Mouse (Mus musculus): Measurements from ENCODE around the gene Cdca7. TPM values are rescaled to one million over a fixed set of nuclear protein-coding genes. Genes with fewer than 3 reads are reported as not detected.
A peak's percentile ranks its signal among the peaks of the same experiment; 100 is the strongest.

Gene Cdca7
- polyA plus RNA-seq, 1 experiment from 2014 or later, result 73.6 TPM

GRCm38 (mm10) chr2:72516720-72517089, 40.7 kb downstream of the Cdca7 start:
- no peaks in the 10 kb centered on the region for H3K36me3 ChIP-seq (ENCODE audit: insufficient read depth, low read length)
- H3K9ac ChIP-seq (ENCODE audit: low read depth, low read length), result no peak overlapping the region
- no peaks in the 10 kb centered on the region for H3K4me1 ChIP-seq (replicated peaks; ENCODE audit: insufficient read depth, low read length)
- H3K27me3 ChIP-seq (ENCODE audit: insufficient read depth, low read length), result no peaks in the 10 kb centered on the region
- H3K4me2 ChIP-seq (ENCODE audit: low read length), result no peak overlapping the region
- H3K27ac ChIP-seq, result no peak overlapping the region
- DNase-seq (ENCODE audit: low spot score), result no peak
- ATAC-seq (replicated peaks; ENCODE audit: low FRiP score, low read depth), result no peak
- no peak for TF ChIP-seq CTCF (IDR thresholded peaks at IDR 0.05; ENCODE audit: low read depth)
- no peaks in the 10 kb centered on the region for H3K9me3 ChIP-seq (replicated peaks; ENCODE audit: low read length)
- WGBS, result 27% methylated on average over 8 of the region's 8 CpGs
- H3K4me3 ChIP-seq (replicated peaks; ENCODE audit: low read depth, low read length), result no peak overlapping the region

- Histone ChIP-seq H3K27ac (no peak overlapping the region), H3K27me3 (ENCODE audit: insufficient read depth, low read length) (no peaks in the 10 kb centered on the region), H3K9me3 (replicated peaks; ENCODE audit: low read length) (no peaks in the 10 kb centered on the region), H3K9ac (ENCODE audit: low read depth, low read length) (no peak overlapping the region), H3K36me3 (ENCODE audit: insufficient read depth, low read length) (no peaks in the 10 kb centered on the region), H3K4me1 (replicated peaks; ENCODE audit: insufficient read depth, low read length) (no peaks in the 10 kb centered on the region), H3K4me2 (ENCODE audit: low read length) (no peak overlapping the region), H3K4me3 (replicated peaks; ENCODE audit: low read depth, low read length) (no peak overlapping the region)
- WGBS, result 14% methylated on average over 12 of the region's 12 CpGs
- DNase-seq (ENCODE audit: low spot score), result peak; percentile 54
- no peak for ATAC-seq (replicated peaks; ENCODE audit: low FRiP score, low read depth)
- TF ChIP-seq CTCF (IDR thresholded peaks at IDR 0.05; ENCODE audit: low read depth), result no peak
These were observed 48.1 kb downstream of the Cdca7 start for GRCm38 (mm10) chr2:72524022-72524421.

- H3K4me1 ChIP-seq (replicated peaks; ENCODE audit: insufficient read depth, low read length), result no peaks in the 10 kb centered on the region
- 95% methylated on average over 3 of the region's 3 CpGs for WGBS
- H3K36me3 ChIP-seq (ENCODE audit: insufficient read depth, low read length), result no peaks in the 10 kb centered on the region
- DNase-seq (ENCODE audit: low spot score) (no peak), ATAC-seq (replicated peaks; ENCODE audit: low FRiP score, low read depth) (no peak)
- H3K4me2 ChIP-seq (ENCODE audit: low read length), result no peak overlapping the region
- H3K4me3 ChIP-seq (replicated peaks; ENCODE audit: low read depth, low read length), result no peak overlapping the region
- no peak for TF ChIP-seq CTCF (IDR thresholded peaks at IDR 0.05; ENCODE audit: low read depth)
- no peak overlapping the region for H3K9ac ChIP-seq (ENCODE audit: low read depth, low read length)
- no peaks in the 10 kb centered on the region for H3K9me3 ChIP-seq (replicated peaks; ENCODE audit: low read length)
- no peaks in the 10 kb centered on the region for H3K27me3 ChIP-seq (ENCODE audit: insufficient read depth, low read length)
- H3K27ac ChIP-seq, result no peak overlapping the region
These were observed 49.6 kb downstream of the Cdca7 start for GRCm38 (mm10) chr2:72525556-72525955.

- no peaks in the 10 kb centered on the region for H3K36me3 ChIP-seq (ENCODE audit: insufficient read depth, low read length)
- H3K4me3 ChIP-seq (replicated peaks; ENCODE audit: low read depth, low read length), result no peak overlapping the region
- TF ChIP-seq CTCF (IDR thresholded peaks at IDR 0.05; ENCODE audit: low read depth), result no peak
- no peak overlapping the region for H3K27ac ChIP-seq
- DNase-seq (ENCODE audit: low spot score) (no peak), ATAC-seq (replicated peaks; ENCODE audit: low FRiP score, low read depth) (no peak)
- 0 out of 2 replicates have a peak overlapping the region, but pooled peaks have one; percentile 29 for H3K4me2 ChIP-seq (ENCODE audit: low read length)
- WGBS, result 54% methylated on average over 10 of the region's 10 CpGs
- no peak overlapping the region for H3K9ac ChIP-seq (ENCODE audit: low read depth, low read length)
- no peaks in the 10 kb centered on the region for H3K4me1 ChIP-seq (replicated peaks; ENCODE audit: insufficient read depth, low read length)
- H3K9me3 ChIP-seq (replicated peaks; ENCODE audit: low read length), result no peaks in the 10 kb centered on the region
- H3K27me3 ChIP-seq (ENCODE audit: insufficient read depth, low read length), result no peaks in the 10 kb centered on the region
These were observed 53.0 kb downstream of the Cdca7 start for GRCm38 (mm10) chr2:72529026-72529357.

- DNase-seq (ENCODE audit: low spot score) (peak; percentile 54), ATAC-seq (replicated peaks; ENCODE audit: low FRiP score, low read depth) (no peak)
- H3K9ac ChIP-seq (ENCODE audit: low read depth, low read length), result no peak overlapping the region
- H3K27ac ChIP-seq, result no peak overlapping the region
- H3K4me3 ChIP-seq (replicated peaks; ENCODE audit: low read depth, low read length), result 0 out of 2 replicates have a peak overlapping the region, but pooled peaks have one; percentile 6
- H3K4me1 ChIP-seq (replicated peaks; ENCODE audit: insufficient read depth, low read length), result no peaks in the 10 kb centered on the region
- TF ChIP-seq CTCF (IDR thresholded peaks at IDR 0.05; ENCODE audit: low read depth), result no peak
- no peaks in the 10 kb centered on the region for H3K9me3 ChIP-seq (replicated peaks; ENCODE audit: low read length)
- no peaks in the 10 kb centered on the region for H3K36me3 ChIP-seq (ENCODE audit: insufficient read depth, low read length)
- WGBS, result 44% methylated on average over 25 of the region's 25 CpGs
- peak overlapping the region; percentile 29 for H3K4me2 ChIP-seq (ENCODE audit: low read length)
- H3K27me3 ChIP-seq (ENCODE audit: insufficient read depth, low read length), result no peaks in the 10 kb centered on the region
These were observed 53.7 kb downstream of the Cdca7 start for GRCm38 (mm10) chr2:72529358-72530319.

- TF ChIP-seq CTCF (IDR thresholded peaks at IDR 0.05; ENCODE audit: low read depth), result no peak
- no peak overlapping the region for H3K9ac ChIP-seq (ENCODE audit: low read depth, low read length)
- no peak overlapping the region for H3K4me2 ChIP-seq (ENCODE audit: low read length)
- 65% methylated on average over 1 of the region's 1 CpGs for WGBS
- DNase-seq (ENCODE audit: low spot score), result no peak
- no peaks in the 10 kb centered on the region for H3K9me3 ChIP-seq (replicated peaks; ENCODE audit: low read length)
- no peaks in the 10 kb centered on the region for H3K36me3 ChIP-seq (ENCODE audit: insufficient read depth, low read length)
- H3K4me1 ChIP-seq (replicated peaks; ENCODE audit: insufficient read depth, low read length), result no peaks in the 10 kb centered on the region
- no peaks in the 10 kb centered on the region for H3K27me3 ChIP-seq (ENCODE audit: insufficient read depth, low read length)
- no peak overlapping the region for H3K27ac ChIP-seq
- no peak overlapping the region for H3K4me3 ChIP-seq (replicated peaks; ENCODE audit: low read depth, low read length)
- no peak for ATAC-seq (replicated peaks; ENCODE audit: low FRiP score, low read depth)
These were observed 59.9 kb downstream of the Cdca7 start for GRCm38 (mm10) chr2:72535889-72536288.

Other genes starting within 250 kb of the Cdca7 start
- 10.1 and 11.5 TPM in 2 replicates for gene Map3k20, start 190.5 kb upstream of the Cdca7 start, polyA plus RNA-seq (2015; fragmentation: Nextera tagmentation; extraction: Ambion mirVana)